Mouse (Mus musculus) telencephalon, adult 2 months (tissue): ENCODE data around the gene Serpinb9.
A peak's percentile ranks its signal among the peaks of the same experiment; 100 is the strongest.
"Not testable (repeated sequence)": the region's sequence is repeated elsewhere in the genome, so short reads cannot be mapped to it uniquely, and the experiment has no call there.

Experiments
- DNase-seq: peaks from one replicate; pipeline ENCODE4 v3.0.0-alpha.2; 2011; ENCODE audit warnings: low read depth, low spot score

The Serpinb9 gene

GRCm38 (mm10) chr13:33003523-33004413, 718 bp downstream of the Serpinb9 start:
- DNase-seq, result no peak

GRCm38 (mm10) chr13:33004414-33005105, 1.5 kb downstream of the Serpinb9 start:
- peak; percentile 53 for DNase-seq

DNA sequence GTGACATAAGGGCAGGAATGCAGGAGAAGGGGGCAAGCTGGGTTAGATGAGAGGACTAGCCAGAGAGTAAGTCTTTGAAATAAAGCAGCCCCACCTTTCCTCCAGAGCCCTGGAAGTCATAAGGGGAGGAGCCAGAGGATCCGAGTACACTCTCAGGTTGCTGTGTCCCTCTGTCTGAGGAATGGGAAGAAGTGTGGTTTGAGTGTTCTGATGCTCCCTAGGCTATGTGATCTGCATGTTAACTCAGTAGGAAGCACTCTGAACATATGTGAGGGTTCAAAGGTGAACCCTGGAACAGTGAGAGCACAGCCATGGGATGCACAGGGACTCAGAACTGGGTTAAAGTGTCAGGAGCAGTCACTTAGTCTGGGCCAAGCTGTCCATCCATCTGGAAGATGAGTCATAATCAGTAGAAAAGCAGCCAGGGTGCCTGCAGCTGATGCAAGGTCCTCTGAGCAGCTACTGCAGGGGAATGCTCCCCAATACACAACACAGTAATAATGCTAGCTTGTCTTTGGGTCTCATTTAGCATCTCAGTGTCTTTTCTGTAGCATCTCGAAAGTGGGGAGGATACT, 2.5 kb downstream of the Serpinb9 start:
- no peak for DNase-seq

GRCm38 (mm10) chr13:33006555-33006954, 3.5 kb downstream of the Serpinb9 start:
- no peak for DNase-seq

- no peak for DNase-seq
These were observed 9.3 kb downstream of the Serpinb9 start for GRCm38 (mm10) chr13:33012395-33012794.

GRCm38 (mm10) chr13:33013271-33013670, 10.2 kb downstream of the Serpinb9 start:
- DNase-seq, result no peak

DNA sequence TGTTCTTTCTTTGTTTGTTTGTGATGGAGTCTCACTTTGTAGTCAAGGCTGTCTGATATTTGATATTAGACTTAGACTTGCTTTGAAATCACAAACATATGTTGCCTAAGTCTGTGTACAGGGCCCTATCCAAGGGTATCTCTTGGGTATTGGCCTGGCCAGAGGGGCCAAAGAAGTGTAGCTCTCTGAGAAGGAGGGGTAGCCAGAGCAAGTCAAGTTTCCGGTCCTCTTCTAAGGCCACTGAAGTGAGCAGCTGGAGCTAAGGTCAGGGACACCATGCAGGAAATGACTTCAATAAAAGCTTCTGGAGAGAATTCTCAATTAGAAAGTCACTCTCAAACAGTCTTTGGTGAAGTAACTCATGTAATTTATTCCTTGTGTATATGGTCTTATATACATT, 19.3 kb downstream of the Serpinb9 start:
- DNase-seq, result no peak

- no peak for DNase-seq
These were observed 23.5 kb downstream of the Serpinb9 start for GRCm38 (mm10) chr13:33026427-33027057.

GRCm38 (mm10) chr13:33027244-33027643, 24.2 kb downstream of the Serpinb9 start, which contains the start of gene Serpinb9b:
Serpinb9b (plus strand) TSS chr13:33027416.
- no peak for DNase-seq

DNA sequence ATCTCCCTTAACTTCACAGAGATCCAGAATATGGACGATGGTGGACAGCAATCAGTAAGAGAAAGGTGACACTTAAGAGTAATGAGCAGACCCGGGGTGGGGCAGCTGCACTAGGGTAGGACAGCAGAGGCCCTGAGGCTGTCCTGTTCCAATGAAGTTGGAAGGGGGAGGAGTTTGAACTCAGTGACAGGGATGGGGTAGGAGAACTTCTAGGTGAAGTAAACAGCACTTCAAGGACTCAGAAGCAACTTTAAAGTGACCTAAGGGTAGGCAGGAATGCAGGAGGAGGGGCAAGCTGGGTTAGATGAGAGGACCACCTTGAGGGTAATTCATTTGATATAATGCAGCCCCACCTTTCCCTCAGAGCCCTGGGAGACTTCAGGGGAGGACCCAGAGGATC, 25.1 kb downstream of the Serpinb9 start:
- no peak for DNase-seq

- DNase-seq, result no peak
These were observed 25.5 kb downstream of the Serpinb9 start for GRCm38 (mm10) chr13:33028550-33028949.

GRCm38 (mm10) chr13:33029478-33029877, 26.4 kb downstream of the Serpinb9 start:
- not testable (repeated sequence) for DNase-seq

- no peak for DNase-seq
These were observed 27.2 kb downstream of the Serpinb9 start for GRCm38 (mm10) chr13:33030281-33030680.

GRCm38 (mm10) chr13:33035506-33035905, 32.5 kb downstream of the Serpinb9 start:
- DNase-seq, result no peak

GRCm38 (mm10) chr13:33043542-33043941, 40.5 kb downstream of the Serpinb9 start:
- no peak for DNase-seq

DNA sequence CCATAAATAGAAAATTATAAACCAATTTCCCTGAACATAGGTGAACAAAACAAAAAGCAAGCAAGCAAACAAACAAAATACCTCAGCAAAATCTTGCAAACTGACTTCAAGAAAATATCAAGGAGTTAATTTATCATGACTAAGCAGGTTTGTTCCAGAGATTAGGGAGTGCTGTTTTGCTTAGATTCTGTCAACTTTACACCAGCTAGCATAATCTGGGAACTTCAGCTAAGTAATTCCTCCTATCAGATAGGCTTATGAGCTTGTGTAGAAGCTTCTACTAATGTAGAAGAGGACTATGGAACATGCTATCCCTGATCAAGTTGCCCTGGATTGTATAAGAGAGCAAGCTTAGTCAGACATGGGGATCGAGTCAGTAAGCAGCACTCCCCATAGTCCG, 44.2 kb downstream of the Serpinb9 start:
- DNase-seq, result no peak

DNA sequence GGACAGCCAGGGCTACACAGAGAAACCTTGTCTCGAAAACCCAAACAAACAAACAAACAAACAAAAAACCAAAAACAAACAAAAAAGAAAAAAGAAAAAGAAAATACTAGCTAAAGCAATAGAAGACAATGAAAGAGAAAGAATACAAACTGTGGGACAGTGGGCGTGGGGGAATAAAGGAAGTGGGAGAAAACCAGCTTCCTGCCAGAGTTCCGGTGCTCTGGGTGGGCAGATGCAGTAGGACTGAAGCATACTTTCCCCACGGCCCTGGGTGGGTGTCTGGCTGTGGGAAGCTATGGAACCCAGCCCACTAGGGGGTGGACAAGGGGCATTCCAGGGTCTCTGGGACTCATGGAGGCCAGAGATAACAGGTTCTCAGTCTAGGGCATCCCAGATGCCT, 45.1 kb downstream of the Serpinb9 start:
- DNase-seq, result no peak

GRCm38 (mm10) chr13:33051697-33052096, 48.6 kb downstream of the Serpinb9 start:
- no peak for DNase-seq

DNA sequence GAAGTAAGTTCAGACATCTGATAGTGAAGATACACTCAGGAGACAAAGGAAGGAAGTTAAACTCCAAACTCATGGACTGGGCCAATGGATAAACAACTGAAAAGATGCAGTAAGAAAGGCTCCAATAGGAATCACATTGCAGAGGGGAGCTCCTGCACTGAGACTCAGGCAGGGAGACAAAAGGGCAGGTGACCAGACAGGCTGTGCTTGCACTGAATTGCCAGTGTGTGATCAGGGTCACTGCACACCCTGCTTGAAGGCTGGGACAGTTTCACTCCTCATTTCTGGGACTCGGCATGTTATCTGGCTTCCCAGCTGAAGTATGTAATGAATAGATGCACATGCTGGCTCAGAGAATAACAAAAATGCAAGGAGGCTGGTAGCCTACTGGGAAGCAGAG, 60.0 kb downstream of the Serpinb9 start:
- no peak for DNase-seq
